Mouse (Mus musculus): ENCODE results near the gene Phf23. TPM values are rescaled to one million over a fixed set of nuclear protein-coding genes. Genes with fewer than 3 reads are reported as not detected.

Phf23 gene
- polyA plus RNA-seq, 1 experiment: 21.4 TPM

DNA sequence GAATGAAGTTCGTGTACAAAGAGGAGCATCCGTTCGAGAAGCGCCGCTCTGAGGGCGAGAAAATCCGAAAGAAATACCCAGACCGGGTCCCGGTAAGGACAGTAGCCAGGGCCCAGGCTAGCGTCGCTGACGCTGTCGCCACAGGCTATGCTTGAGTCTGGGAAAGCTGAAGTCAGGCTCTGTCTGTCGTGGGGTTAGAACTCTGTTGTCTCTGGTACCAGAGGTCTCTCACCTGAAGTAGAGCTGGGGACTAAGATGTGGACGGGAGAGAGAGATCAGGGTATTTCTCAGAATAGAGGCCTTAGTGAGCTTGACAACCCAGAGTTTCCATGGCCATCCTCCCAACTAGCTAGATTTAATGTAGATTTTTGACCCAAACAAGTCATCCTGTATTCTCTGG is 3.9 kb upstream of the Phf23 start:
- Histone ChIP-seq H3K27ac (ENCODE audit: insufficient read depth, low read length) (peak overlapping the region; percentile 81), H3K4me1 (ENCODE audit: control insufficient read depth, insufficient read depth, insufficient read length) (peaks cover 7% of the 10 kb centered on the region; the same call in 1 of the 2 replicates), H3K27me3 (ENCODE audit: control insufficient read depth, insufficient read depth, low read length) (no peaks in the 10 kb centered on the region), H3K36me3 (ENCODE audit: control insufficient read depth, insufficient read depth, low read length) (peaks cover 19% of the 10 kb centered on the region), H3K4me3 (ENCODE audit: extremely low read depth, insufficient read depth, insufficient read length) (peak overlapping the region; percentile 63)
- WGBS: under 1% methylated on average over 15 of the region's 15 CpGs
- TF ChIP-seq CTCF (IDR thresholded peaks at IDR 0.05; ENCODE audit: extremely low read depth, insufficient read depth, insufficient read length, insufficient replicate concordance) (no peak), POLR2A (IDR thresholded peaks at IDR 0.05; ENCODE audit: low read depth, low read length) (no peak)
- DNase-seq (ENCODE audit: low read depth in 1 of 2, low spot score in 2 of 2): no peak

DNA sequence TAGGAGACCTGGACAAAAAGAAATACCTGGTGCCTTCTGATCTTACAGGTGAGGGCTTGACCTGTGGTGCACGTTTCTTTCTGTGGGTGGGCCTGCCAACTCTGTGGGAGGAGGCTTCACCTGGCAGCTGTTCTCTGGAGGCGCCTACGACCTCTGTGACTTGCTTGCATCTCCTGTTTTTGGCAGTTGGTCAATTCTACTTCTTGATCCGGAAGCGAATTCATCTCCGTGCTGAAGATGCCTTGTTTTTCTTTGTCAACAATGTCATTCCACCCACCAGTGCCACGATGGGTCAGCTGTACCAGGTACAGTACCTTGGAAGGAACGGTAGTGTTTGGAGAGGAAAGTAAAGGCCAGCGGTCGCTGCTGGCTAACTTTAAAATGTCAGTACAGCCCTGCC is 3.2 kb upstream of the Phf23 start:
- DNase-seq (ENCODE audit: low read depth in 1 of 2, low spot score in 2 of 2): no peak
- Histone ChIP-seq H3K4me3 (ENCODE audit: extremely low read depth, insufficient read depth, insufficient read length) (peak overlapping the region; percentile 37; the same call in 1 of the 2 replicates), H3K27me3 (ENCODE audit: control insufficient read depth, insufficient read depth, low read length) (no peaks in the 10 kb centered on the region), H3K4me1 (ENCODE audit: control insufficient read depth, insufficient read depth, insufficient read length) (peaks cover 7% of the 10 kb centered on the region; the same call in 1 of the 2 replicates), H3K27ac (ENCODE audit: insufficient read depth, low read length) (no peak overlapping the region), H3K36me3 (ENCODE audit: control insufficient read depth, insufficient read depth, low read length) (peaks cover 17% of the 10 kb centered on the region)
- TF ChIP-seq CTCF (IDR thresholded peaks at IDR 0.05; ENCODE audit: extremely low read depth, insufficient read depth, insufficient read length, insufficient replicate concordance): no peak
- no peak for TF ChIP-seq POLR2A (IDR thresholded peaks at IDR 0.05; ENCODE audit: low read depth, low read length)
- 75% methylated on average over 10 of the region's 10 CpGs for WGBS

DNA sequence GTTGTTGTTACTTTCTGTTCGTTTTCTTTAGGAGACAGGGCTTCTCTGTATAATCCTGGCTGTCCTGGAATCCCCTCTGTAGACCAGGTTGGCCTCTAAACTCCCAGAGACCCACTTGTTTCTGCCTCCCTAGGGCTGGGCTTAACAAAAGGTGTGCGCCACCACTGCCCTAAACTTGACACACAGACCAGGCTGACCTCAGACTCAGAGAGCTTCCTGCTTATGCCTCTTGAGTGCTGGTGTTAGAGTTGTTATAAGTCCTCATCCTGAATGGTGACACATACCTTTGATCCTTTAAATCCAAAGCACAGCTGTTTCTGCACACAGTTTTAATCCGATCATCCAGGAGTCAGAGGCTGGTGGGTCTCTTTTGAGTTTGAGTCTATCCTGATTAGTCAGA is 2.6 kb upstream of the Phf23 start:
- Histone ChIP-seq H3K4me1 (ENCODE audit: control insufficient read depth, insufficient read depth, insufficient read length) (peaks cover 9% of the 10 kb centered on the region; the same call in 1 of the 2 replicates), H3K36me3 (ENCODE audit: control insufficient read depth, insufficient read depth, low read length) (peaks cover 17% of the 10 kb centered on the region), H3K27ac (ENCODE audit: insufficient read depth, low read length) (no peak overlapping the region), H3K27me3 (ENCODE audit: control insufficient read depth, insufficient read depth, low read length) (no peaks in the 10 kb centered on the region), H3K4me3 (ENCODE audit: extremely low read depth, insufficient read depth, insufficient read length) (no peak overlapping the region)
- WGBS: 91% methylated on average over 3 of the region's 3 CpGs
- DNase-seq (ENCODE audit: low read depth in 1 of 2, low spot score in 2 of 2): no peak
- TF ChIP-seq CTCF (IDR thresholded peaks at IDR 0.05; ENCODE audit: extremely low read depth, insufficient read depth, insufficient read length, insufficient replicate concordance) (no peak), POLR2A (IDR thresholded peaks at IDR 0.05; ENCODE audit: low read depth, low read length) (no peak)

DNA sequence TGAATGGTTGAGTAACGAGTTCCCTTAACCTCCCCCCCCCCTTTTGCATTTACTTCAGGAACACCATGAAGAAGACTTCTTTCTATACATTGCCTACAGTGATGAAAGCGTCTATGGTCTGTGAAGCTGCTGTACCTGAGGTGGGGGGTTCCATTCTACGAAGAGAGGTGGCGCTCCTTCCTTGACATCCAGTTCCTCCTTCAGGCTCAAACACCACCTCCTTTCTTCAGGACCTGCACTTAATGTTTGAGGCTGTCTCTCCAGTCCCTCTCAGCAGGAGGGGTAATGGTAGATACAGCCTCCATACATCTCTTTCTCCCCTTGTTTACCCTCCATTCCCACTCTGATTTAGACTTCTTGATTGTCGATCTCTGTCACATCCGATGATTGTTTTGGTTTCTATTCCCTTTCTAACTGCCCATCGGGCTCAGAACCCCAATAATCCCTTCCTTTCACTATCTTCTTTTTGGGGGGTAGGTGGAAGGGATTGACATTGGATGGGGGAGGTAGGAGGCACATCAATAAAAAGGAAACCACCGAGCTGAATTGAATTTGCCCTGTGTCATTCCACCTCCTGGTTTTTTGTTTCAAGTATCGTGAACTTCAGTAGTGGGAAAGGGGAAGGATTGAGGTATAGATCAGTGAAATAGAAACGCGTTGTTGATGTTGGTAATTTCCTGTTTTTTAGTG is 1.0 kb upstream of the Phf23 start:
- Histone ChIP-seq H3K36me3 (ENCODE audit: control insufficient read depth, insufficient read depth, low read length) (peaks cover 30% of the 10 kb centered on the region), H3K27ac (ENCODE audit: insufficient read depth, low read length) (no peak overlapping the region), H3K4me3 (ENCODE audit: extremely low read depth, insufficient read depth, insufficient read length) (no peak overlapping the region), H3K27me3 (ENCODE audit: control insufficient read depth, insufficient read depth, low read length) (no peaks in the 10 kb centered on the region), H3K4me1 (ENCODE audit: control insufficient read depth, insufficient read depth, insufficient read length) (peaks cover 9% of the 10 kb centered on the region; the same call in 1 of the 2 replicates)
- DNase-seq (ENCODE audit: low read depth in 1 of 2, low spot score in 2 of 2): no peak
- TF ChIP-seq CTCF (IDR thresholded peaks at IDR 0.05; ENCODE audit: extremely low read depth, insufficient read depth, insufficient read length, insufficient replicate concordance) (no peak), POLR2A (IDR thresholded peaks at IDR 0.05; ENCODE audit: low read depth, low read length) (no peak)
- 85% methylated on average over 11 of the region's 11 CpGs for WGBS

DNA sequence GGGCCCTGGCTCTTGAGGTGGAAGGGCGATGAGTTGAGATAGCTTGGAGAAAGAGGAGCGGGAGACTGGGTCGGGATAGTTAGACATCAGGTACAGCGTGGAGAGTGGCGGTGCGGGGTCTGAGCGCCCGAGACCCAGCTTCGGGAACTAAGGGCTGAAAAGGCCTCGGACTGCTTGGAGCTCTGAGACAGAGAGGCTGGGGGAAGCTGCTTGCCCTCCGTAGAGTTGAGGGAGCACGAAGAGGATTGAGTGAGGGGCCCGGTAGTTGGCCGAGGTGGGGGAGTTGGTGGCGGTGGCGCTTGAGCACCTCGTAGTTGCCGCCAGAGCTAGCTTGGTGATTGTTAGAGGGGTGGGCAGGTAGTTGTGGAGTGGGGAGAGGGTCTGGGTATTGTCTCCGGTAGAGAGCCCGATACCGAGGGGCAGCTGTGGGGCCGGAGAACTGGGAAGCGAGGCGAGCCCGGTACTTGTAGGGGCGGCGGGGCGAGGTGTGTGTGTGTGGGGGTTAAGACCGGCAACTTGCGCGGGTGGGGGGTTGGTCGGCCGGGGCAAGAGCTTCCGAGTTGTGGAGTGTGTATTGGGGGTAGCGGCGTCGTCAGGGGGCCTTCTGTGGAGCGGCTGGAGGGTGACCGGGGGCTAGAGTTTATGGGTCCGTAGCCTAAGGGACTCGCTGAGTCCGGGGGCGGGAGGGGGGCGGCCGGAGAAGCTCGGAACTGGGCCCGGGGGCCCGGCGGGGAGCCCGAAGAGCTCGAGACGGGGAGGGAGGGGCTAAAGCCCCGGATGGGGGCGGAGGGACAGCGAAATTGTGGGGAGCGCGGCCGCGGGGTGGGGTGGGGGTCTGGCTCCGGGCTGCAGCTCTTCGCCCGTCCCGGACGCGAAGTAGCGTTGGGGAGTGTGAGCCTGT is 834 bp downstream of the Phf23 start:
- peak overlapping the region; percentile 91 for H3K4me3 ChIP-seq (ENCODE audit: extremely low read depth, insufficient read depth, insufficient read length)
- TF ChIP-seq CTCF (IDR thresholded peaks at IDR 0.05; ENCODE audit: extremely low read depth, insufficient read depth, insufficient read length, insufficient replicate concordance) (no peak), POLR2A (IDR thresholded peaks at IDR 0.05; ENCODE audit: low read depth, low read length) (no peak)
- H3K27me3 ChIP-seq (ENCODE audit: control insufficient read depth, insufficient read depth, low read length): no peaks in the 10 kb centered on the region
- peaks cover 13% of the 10 kb centered on the region; the same call in 1 of the 2 replicates for H3K4me1 ChIP-seq (ENCODE audit: control insufficient read depth, insufficient read depth, insufficient read length)
- H3K36me3 ChIP-seq (ENCODE audit: control insufficient read depth, insufficient read depth, low read length): peaks cover 30% of the 10 kb centered on the region
- WGBS: 1% methylated on average over 61 of the region's 66 CpGs
- H3K27ac ChIP-seq (ENCODE audit: insufficient read depth, low read length): peak overlapping the region; percentile 98
- DNase-seq (ENCODE audit: low read depth in 1 of 2, low spot score in 2 of 2): peak in 1 of 2 experiments; percentile 68

DNA sequence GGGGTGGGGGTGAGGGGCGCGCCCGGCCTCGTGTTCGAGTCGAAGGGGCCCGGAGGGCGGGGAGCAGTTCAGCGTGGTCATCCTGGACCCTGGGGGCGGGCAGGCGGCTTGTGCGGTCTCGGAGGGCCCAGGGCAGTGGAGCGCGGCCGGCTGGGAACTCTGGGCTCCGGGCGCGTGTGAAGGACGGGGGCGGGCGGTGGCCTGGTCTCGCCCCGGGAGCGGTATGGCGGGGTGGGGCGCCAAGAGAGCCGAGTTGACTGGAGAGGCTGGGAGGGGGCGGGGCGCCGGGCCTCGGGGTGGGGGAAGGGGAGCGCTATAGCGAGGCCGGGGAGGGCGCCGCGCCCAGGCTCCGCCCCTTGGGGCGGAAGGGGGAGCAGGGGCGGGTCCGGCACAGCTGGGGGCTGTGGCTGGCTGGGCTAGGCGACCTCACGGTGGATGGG is 1.5 kb downstream of the Phf23 start:
- Histone ChIP-seq H3K27me3 (ENCODE audit: control insufficient read depth, insufficient read depth, low read length) (no peaks in the 10 kb centered on the region), H3K27ac (ENCODE audit: insufficient read depth, low read length) (peak overlapping the region; percentile 98), H3K4me3 (ENCODE audit: extremely low read depth, insufficient read depth, insufficient read length) (peak overlapping the region; percentile 91), H3K36me3 (ENCODE audit: control insufficient read depth, insufficient read depth, low read length) (peaks cover 30% of the 10 kb centered on the region), H3K4me1 (ENCODE audit: control insufficient read depth, insufficient read depth, insufficient read length) (peaks cover 14% of the 10 kb centered on the region; the same call in 1 of the 2 replicates)
- TF ChIP-seq CTCF (IDR thresholded peaks at IDR 0.05; ENCODE audit: extremely low read depth, insufficient read depth, insufficient read length, insufficient replicate concordance): no peak
- peak; percentile 76 for TF ChIP-seq POLR2A (IDR thresholded peaks at IDR 0.05; ENCODE audit: low read depth, low read length)
- WGBS: 2% methylated on average over 42 of the region's 44 CpGs
- DNase-seq (ENCODE audit: low read depth in 1 of 2, low spot score in 2 of 2): peak in 1 of 2 experiments; percentile 91
